Mouse (Mus musculus) frontal cortex, postnatal 25 days (tissue): ENCODE measurements at regions not wholly inside any gene's neighbourhood (a gene's known extent, or its start where the extent isn't known, plus 50 kb on each side); places are given as distances from the start of the nearest gene placed in this dataset.

ENCODE experiments used
- DNase-seq, 2 experiments: peaks; one replicate each; pipeline ENCODE4 v3.0.0; 2022; ENCODE audit warnings: low spot score in 2 of 2

GRCm38 (mm10) chr8:35934115-35934607 lies 168.6 kb downstream of the Gm19410 start:
- no peak for DNase-seq

GRCm38 (mm10) chr8:35935034-35935433 lies 169.4 kb downstream of the Gm19410 start:
- DNase-seq = no peak

GRCm38 (mm10) chr8:35939199-35939598 lies 173.6 kb downstream of the Gm19410 start:
- no peak for DNase-seq

- no peak for DNase-seq
Observed at GRCm38 (mm10) chr8:35942515-35942914, 176.9 kb downstream of the Gm19410 start.

GRCm38 (mm10) chr8:35943686-35944085 lies 178.1 kb downstream of the Gm19410 start:
- DNase-seq = no peak

GRCm38 (mm10) chr8:35944461-35944860 lies 178.9 kb downstream of the Gm19410 start:
- DNase-seq = no peak

GRCm38 (mm10) chr8:35946539-35946940 lies 180.9 kb downstream of the Gm19410 start:
- no peak for DNase-seq

- no peak for DNase-seq
Observed at GRCm38 (mm10) chr8:35948146-35948545, 182.6 kb downstream of the Gm19410 start.

- no peak for DNase-seq
Observed at GRCm38 (mm10) chr8:35948751-35949183, 183.2 kb downstream of the Gm19410 start.

GRCm38 (mm10) chr8:35955506-35955905 lies 189.9 kb downstream of the Gm19410 start:
- DNase-seq = no peak

GRCm38 (mm10) chr8:35956319-35956718 lies 190.7 kb downstream of the Gm19410 start:
- DNase-seq = no peak

- DNase-seq = no peak
Observed at GRCm38 (mm10) chr8:35959201-35959600, 193.6 kb downstream of the Gm19410 start.

- no peak for DNase-seq
Observed at GRCm38 (mm10) chr8:35960867-35961614, 195.5 kb downstream of the Gm19410 start.

- no peak for DNase-seq
Observed at GRCm38 (mm10) chr8:35961615-35962220, 196.1 kb downstream of the Gm19410 start.

- DNase-seq = no peak
Observed at GRCm38 (mm10) chr8:35964932-35965331, 199.3 kb downstream of the Gm19410 start.

GRCm38 (mm10) chr8:35968341-35968740 lies 202.8 kb downstream of the Gm19410 start:
- no peak for DNase-seq

GRCm38 (mm10) chr8:35971082-35971481 lies 205.5 kb downstream of the Gm19410 start:
- no peak for DNase-seq

GRCm38 (mm10) chr8:35974323-35975029 lies 208.9 kb downstream of the Gm19410 start:
- DNase-seq = no peak

GRCm38 (mm10) chr8:35979638-35980255 lies 214.2 kb downstream of the Gm19410 start:
- DNase-seq = no peak

GRCm38 (mm10) chr8:35983083-35983482 lies 217.5 kb downstream of the Gm19410 start:
- no peak for DNase-seq

- DNase-seq = no peak
Observed at GRCm38 (mm10) chr8:35985152-35985689, 219.6 kb downstream of the Gm19410 start.

- no peak for DNase-seq
Observed at GRCm38 (mm10) chr8:35987327-35987726, 221.7 kb downstream of the Gm19410 start.
